Mouse (Mus musculus) cerebellum, adult 2 months (tissue): ENCODE measurements around the gene Robo1.

Experiments
- CTCF ChIP-seq: fragments of 200-500 bp; IDR thresholded peaks from 2 replicates; pipeline ENCODE4 v1.5.1; 2011; ENCODE audit warnings: low read depth, mild to moderate bottlenecking, control low read depth, low read length, moderate library complexity, borderline replicate concordance; ENCODE audit not compliant: insufficient read depth
- POLR2A ChIP-seq: fragments of 200-500 bp; IDR thresholded peaks from 2 replicates; pipeline ENCODE4 v1.6.1; 2011; ENCODE audit warnings: low read length, control low read depth, borderline replicate concordance; ENCODE audit not compliant: insufficient read depth

GRCm38 (mm10) chr16:72615360-72615759, 307.3 kb downstream of the Robo1 start:
- no peak for TF ChIP-seq POLR2A
- no peak for TF ChIP-seq CTCF
